Mouse (Mus musculus) embryonic facial prominence, embryonic 14.5 days (tissue): Measurements from ENCODE around the gene Apba2. TPM values are rescaled to one million over a fixed set of nuclear protein-coding genes. Genes with fewer than 3 reads are reported as not detected.

Source experiments
- ATAC-seq: fragments of 200-750 bp; cut with Nextera tagmentation; 2 replicates; pipeline ENCODE4 v1.8.0; 2017; ENCODE audit warnings: low read depth, moderate number of reproducible peaks, moderate TSS enrichment
- DNase-seq: peaks from one replicate; pipeline ENCODE4 v3.0.0-alpha.2; 2015; ENCODE audit warnings: low spot score
- H3K27ac ChIP-seq: fragments of 300-500 bp; sonication (generic); replicated peaks from 2 replicates; pipeline ENCODE4 v1.5.1; 2014; ENCODE audit warnings: low read depth, mild to moderate bottlenecking, low read length, moderate library complexity
- H3K27me3 ChIP-seq: fragments of 300-500 bp; sonication (generic); replicated peaks from 2 replicates; pipeline ENCODE4 v1.6.1; 2014; ENCODE audit warnings: low read length; ENCODE audit not compliant: control insufficient read depth, insufficient read depth
- H3K36me3 ChIP-seq: fragments of 300-500 bp; sonication (generic); 2 replicates; pipeline ENCODE4 v1.6.1; 2014; ENCODE audit warnings: low read length, mixed read lengths; ENCODE audit not compliant: control insufficient read depth, insufficient read depth
- H3K4me1 ChIP-seq: fragments of 300-500 bp; sonication (generic); 2 replicates; pipeline ENCODE4 v1.6.1; 2014; ENCODE audit warnings: antibody characterized with exemption, low read length; ENCODE audit not compliant: control insufficient read depth, insufficient read depth
- H3K4me2 ChIP-seq: fragments of 300-500 bp; sonication (generic); 2 replicates; pipeline ENCODE4 v1.6.1; 2014; ENCODE audit warnings: low read depth, mild to moderate bottlenecking, low read length, moderate library complexity, mixed read lengths
- H3K4me3 ChIP-seq: fragments of 300-500 bp; sonication (generic); 2 replicates; pipeline ENCODE4 v1.5.1; 2014; ENCODE audit warnings: low read depth, mild to moderate bottlenecking, low read length
- H3K9ac ChIP-seq: fragments of 300-500 bp; sonication (generic); 2 replicates; pipeline ENCODE4 v1.6.1; 2014; ENCODE audit warnings: low read depth, mild to moderate bottlenecking, low read length, moderate library complexity, mixed read lengths
- H3K9me3 ChIP-seq: fragments of 300-500 bp; sonication (generic); 2 replicates; pipeline ENCODE4 v1.6.1; 2016; ENCODE audit warnings: low read length; ENCODE audit not compliant: control insufficient read depth
- WGBS: fragments of 180-500 bp; shearing (Covaris S2); extraction: QIAGEN DNeasy Blood & Tissue Kit; methylation state at CpG from one replicate; pipeline ENCODE4 v1.1.7; 2014; 5-methylcytosine and 5-hydroxymethylcytosine counted together
- polyA plus RNA-seq: library from polyadenylated mRNA; unstranded; fragments of >200 nt; fragmentation: Nextera tagmentation; extraction: Ambion mirVana; gene quantifications from 2 replicates; pipeline ENCODE4 v1.2.1, GENCODE M21; 2014

The Apba2 gene
- polyA plus RNA-seq, 1 experiment from 2014 or later: 9.0 TPM

DNA sequence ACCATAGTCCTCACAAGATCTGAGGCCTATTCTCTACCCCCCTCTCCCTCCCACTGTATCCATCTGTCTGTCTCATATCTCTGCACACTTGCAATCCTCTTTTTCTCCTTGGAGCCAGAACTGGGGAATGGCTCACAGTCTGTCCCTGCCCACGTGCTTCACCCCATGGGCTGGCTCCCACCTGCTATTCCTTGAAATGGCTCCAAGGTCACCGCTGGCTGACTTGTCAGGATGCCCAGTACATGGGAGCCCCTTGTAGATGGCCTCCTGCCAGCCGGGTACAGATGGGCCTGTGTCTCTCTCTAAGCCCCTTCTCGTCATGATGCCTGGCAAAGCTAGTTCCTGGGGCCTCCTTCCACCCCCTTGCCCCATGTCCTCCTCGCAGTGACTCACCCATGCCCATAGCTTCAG is 226.7 kb downstream of the Apba2 start:
- H3K27ac ChIP-seq: no peak overlapping the region
- no peaks in the 10 kb centered on the region for H3K4me1 ChIP-seq
- 85% methylated on average over 5 of the region's 5 CpGs for WGBS
- no peaks in the 10 kb centered on the region for H3K27me3 ChIP-seq
- no peak overlapping the region for H3K4me3 ChIP-seq
- H3K9me3 ChIP-seq: no peaks in the 10 kb centered on the region
- no peak overlapping the region for H3K4me2 ChIP-seq
- no peak overlapping the region for H3K9ac ChIP-seq
- ATAC-seq (no peak), DNase-seq (no peak)
- no peaks in the 10 kb centered on the region for H3K36me3 ChIP-seq

DNA sequence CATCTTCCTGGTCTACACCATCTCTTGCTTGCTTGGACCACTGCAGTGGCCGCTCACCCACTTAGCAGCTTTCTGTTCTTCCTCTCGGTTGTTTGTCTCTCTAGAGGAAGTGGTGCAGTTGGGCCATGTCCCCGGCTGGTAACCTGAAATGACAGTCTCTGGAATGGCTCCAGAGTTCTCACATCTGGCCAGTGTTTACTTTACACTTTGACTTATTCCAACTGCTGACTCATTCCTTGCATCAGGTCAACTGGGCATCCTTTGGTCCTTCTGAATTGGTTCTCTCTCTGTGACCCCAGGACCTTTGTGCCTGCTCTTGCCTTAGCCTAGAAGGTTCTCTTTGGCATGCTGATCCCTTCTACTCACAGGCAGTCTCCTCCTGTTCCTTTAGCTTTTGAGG is 227.3 kb downstream of the Apba2 start:
- no peak for DNase-seq

DNA sequence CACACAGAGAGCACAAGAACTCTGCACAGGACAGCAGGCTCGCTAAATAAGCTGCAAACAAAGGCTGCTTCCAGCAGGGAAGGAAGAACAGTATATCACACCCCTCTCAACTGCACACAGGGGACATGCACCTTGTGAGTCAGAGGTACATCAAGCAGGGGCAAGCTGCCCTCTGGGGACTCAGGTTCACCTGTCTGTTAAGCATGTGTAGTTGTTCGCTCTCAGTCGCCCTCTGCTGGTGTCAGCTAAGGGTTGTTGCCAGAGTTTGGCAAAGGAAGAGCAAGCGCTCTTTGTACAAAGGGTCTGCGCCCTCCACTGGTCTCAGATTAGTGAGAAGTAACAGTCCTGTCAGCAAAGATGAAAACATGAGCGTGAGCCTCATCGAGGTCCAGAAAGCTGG is 228.3 kb downstream of the Apba2 start:
- H3K36me3 ChIP-seq: no peaks in the 10 kb centered on the region

More for the DNA sequence above, 227.3 kb downstream of the Apba2 start:
- ATAC-seq: no peak
- Histone ChIP-seq H3K27me3 (no peaks in the 10 kb centered on the region), H3K9ac (no peak overlapping the region), H3K9me3 (no peaks in the 10 kb centered on the region), H3K4me1 (no peaks in the 10 kb centered on the region), H3K4me3 (no peak overlapping the region), H3K36me3 (no peaks in the 10 kb centered on the region), H3K27ac (no peak overlapping the region), H3K4me2 (no peak overlapping the region)
- WGBS: 65% methylated on average over 3 of the region's 3 CpGs

DNA sequence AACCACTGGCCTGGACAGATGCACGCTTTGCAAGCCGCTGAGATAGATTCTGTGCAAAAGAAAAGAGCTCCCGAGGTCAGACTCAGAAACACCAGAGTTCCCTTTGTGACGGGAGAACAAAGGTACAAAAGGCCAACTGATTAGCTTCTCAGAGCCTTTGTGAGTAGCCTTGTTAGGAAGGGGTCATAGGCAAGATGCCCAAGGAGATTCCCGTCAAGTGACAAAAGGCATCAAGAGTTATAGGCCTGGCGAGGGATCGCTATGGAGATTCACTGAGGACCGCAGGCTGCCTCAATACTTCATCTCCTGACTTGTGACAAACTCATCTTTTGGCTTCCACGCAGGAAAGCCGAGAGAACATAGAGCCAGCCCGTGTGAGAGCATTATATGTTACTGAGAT is 237.6 kb downstream of the Apba2 start:
- Histone ChIP-seq H3K9ac (no peak overlapping the region), H3K36me3 (no peaks in the 10 kb centered on the region), H3K4me2 (no peak overlapping the region), H3K4me1 (no peaks in the 10 kb centered on the region), H3K9me3 (no peaks in the 10 kb centered on the region), H3K4me3 (no peak overlapping the region), H3K27me3 (no peaks in the 10 kb centered on the region), H3K27ac (no peak overlapping the region)
- WGBS: 67% methylated on average over 11 of the region's 11 CpGs
- ATAC-seq: no peak
- no peak for DNase-seq

More for the DNA sequence above, 228.3 kb downstream of the Apba2 start:
- Histone ChIP-seq H3K27ac (no peak overlapping the region), H3K4me1 (no peaks in the 10 kb centered on the region), H3K4me2 (no peak overlapping the region), H3K4me3 (no peak overlapping the region), H3K9ac (no peak overlapping the region), H3K9me3 (no peaks in the 10 kb centered on the region), H3K27me3 (no peaks in the 10 kb centered on the region)
- ATAC-seq: no peak
- DNase-seq: peak; percentile 74
- WGBS: 24% methylated on average over 7 of the region's 7 CpGs

DNA sequence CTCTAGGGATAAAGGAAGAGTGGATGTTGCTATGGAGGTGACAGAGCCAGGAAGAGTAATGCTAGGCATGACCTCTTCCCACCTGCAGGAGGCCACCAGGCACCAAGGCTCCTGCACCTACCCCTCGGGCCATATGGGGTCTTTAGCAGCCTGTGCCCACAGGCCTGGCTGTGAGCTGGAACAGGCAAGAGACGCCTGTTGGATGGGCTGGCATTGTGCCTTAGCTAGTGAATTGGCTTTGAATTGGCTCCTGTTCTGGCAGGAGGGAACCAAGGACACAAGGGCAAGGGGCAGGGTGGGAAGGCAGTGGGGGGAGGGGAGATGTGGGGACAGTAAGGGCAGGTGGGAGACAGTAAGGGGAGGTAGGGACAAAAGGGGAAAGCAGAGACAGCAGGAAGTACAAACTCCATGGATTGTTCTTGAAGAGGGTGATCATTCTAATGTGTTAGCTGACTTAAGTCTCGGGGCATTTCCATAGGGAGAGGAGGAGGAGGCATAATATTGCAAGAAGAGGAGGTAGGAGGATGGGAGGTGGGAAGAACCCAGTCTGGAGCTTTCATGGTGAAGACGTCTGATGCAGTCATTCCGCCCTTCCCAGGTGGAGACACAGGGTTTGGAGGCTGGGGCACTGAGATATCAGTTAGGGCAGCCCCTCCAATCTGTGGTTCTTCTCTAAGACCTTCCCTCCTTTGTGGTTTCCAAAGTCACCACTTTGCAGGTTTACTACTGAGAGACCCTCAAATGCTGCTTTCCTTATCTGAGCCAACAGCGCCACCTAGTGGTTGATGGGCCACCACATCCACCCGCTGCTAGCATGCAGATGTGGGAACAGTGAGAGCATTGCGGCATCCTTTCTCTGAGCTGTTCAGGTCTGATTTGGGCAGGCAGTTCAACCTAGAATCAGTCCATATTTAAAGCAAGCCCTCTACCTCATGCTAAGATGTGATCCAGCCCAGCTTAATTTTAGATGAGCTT is 240.1 kb downstream of the Apba2 start:
- DNase-seq (peak; percentile 83), ATAC-seq (peak; percentile 86)
- Histone ChIP-seq H3K27ac (no peak overlapping the region), H3K9ac (no peak overlapping the region), H3K4me1 (no peaks in the 10 kb centered on the region), H3K9me3 (no peaks in the 10 kb centered on the region), H3K36me3 (no peaks in the 10 kb centered on the region), H3K4me3 (no peak overlapping the region), H3K27me3 (no peaks in the 10 kb centered on the region), H3K4me2 (no peak overlapping the region)
- 38% methylated on average over 8 of the region's 8 CpGs for WGBS

DNA sequence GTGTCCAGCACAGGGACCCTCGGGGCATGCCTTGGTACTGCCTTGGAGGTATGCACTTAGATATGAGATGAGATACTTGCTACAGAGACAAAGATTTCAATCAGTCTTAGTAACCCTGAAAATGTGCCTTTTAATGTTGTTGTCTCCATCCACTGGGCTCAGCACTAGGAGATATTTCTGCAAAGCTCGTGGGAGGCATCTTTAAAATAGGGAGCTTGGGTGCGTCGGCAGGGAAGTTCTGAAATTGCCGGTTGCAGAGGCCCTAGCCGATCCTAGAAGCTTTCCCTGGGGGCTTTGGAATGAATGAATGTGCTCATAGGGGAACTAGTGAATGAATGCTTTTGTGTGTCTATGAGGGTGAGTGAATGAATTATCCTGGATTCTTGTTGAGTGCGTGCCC is 242.1 kb downstream of the Apba2 start:
- Histone ChIP-seq H3K4me1 (no peaks in the 10 kb centered on the region), H3K9me3 (no peaks in the 10 kb centered on the region), H3K27me3 (no peaks in the 10 kb centered on the region), H3K27ac (no peak overlapping the region), H3K9ac (no peak overlapping the region), H3K4me2 (no peak overlapping the region), H3K4me3 (no peak overlapping the region), H3K36me3 (no peaks in the 10 kb centered on the region)
- ATAC-seq (no peak), DNase-seq (no peak)
- WGBS: 80% methylated on average over 7 of the region's 7 CpGs

DNA sequence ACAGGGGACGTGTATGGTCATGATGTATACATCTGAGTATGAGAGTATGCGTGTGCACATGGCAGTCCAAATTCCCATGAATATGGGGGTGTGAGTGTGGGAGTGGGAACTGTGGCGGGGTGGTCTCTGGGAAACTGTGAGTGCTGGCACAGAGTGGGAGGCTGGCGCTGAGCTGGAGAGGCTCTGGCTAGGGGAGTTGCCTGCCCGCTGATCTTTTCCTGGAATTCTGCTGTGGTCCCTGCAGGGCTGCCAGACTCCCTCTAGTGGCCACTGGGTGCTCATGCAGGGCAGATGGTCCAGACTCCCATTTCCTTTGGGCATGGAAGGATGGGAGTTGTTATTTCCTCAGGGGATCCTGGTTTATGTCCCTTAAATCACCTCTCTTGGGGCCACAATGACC is 250.0 kb downstream of the Apba2 start:
- 40% methylated on average over 3 of the region's 5 CpGs for WGBS
- Histone ChIP-seq H3K9ac (no peak overlapping the region), H3K4me2 (no peak overlapping the region), H3K27ac (no peak overlapping the region), H3K4me1 (no peaks in the 10 kb centered on the region), H3K27me3 (no peaks in the 10 kb centered on the region), H3K36me3 (no peaks in the 10 kb centered on the region), H3K4me3 (no peak overlapping the region), H3K9me3 (no peaks in the 10 kb centered on the region)
- ATAC-seq (peak; percentile 41; the same call in 1 of the 2 replicates), DNase-seq (peak; percentile 76)

DNA sequence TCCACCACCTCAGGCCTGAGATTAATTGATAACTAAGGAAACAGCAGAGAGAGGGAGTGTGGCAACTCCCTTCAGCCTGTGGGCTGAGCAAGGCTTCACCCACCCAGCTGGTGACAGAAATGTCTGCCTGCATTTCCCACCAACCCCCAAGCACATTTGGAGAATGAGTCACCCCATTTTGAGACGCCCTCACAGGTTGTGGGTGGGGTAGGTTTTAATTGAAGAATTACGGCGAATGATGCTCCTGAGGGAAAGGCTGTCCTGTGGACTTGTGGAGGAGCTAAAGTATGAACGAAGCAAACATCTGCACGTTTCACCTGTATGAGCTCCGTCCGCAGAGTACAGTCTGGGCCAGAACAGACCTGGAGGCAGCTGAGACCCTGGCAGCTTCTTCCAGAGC is 250.6 kb downstream of the Apba2 start:
- Histone ChIP-seq H3K9ac (no peak overlapping the region), H3K27me3 (no peaks in the 10 kb centered on the region), H3K4me1 (no peaks in the 10 kb centered on the region), H3K4me2 (no peak overlapping the region), H3K36me3 (no peaks in the 10 kb centered on the region), H3K27ac (no peak overlapping the region), H3K9me3 (no peaks in the 10 kb centered on the region), H3K4me3 (no peak overlapping the region)
- DNase-seq (peak; percentile 10), ATAC-seq (no peak)
- WGBS: 81% methylated on average over 7 of the region's 7 CpGs

DNA sequence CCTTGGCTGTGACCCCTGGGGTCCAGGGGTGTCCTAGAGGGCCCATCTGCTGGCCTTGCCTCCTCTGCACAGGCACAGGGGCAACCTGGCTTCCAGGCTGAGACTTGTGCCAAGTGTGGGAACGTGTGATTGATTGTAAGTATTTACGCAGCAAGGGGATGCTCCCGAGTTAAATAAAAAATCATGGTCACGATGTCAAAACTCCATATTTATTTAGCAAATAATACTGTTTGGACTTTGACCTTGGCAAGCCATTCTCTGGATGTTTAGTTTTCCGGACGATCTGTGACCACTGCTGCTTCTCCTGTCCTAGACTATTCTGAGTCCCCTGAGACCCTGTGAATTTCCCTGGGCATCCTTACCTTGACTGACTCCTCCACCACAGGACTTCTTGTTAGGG is 252.2 kb downstream of the Apba2 start:
- Histone ChIP-seq H3K9me3 (no peaks in the 10 kb centered on the region), H3K9ac (no peak overlapping the region), H3K27ac (no peak overlapping the region), H3K4me2 (no peak overlapping the region), H3K27me3 (no peaks in the 10 kb centered on the region), H3K36me3 (no peaks in the 10 kb centered on the region), H3K4me1 (no peaks in the 10 kb centered on the region), H3K4me3 (no peak overlapping the region)
- 60% methylated on average over 6 of the region's 6 CpGs for WGBS
- ATAC-seq: no peak
- DNase-seq: no peak
